Mouse (Mus musculus): ENCODE measurements around the gene Zfp981.
"Not testable (repeated sequence)": the region's sequence is repeated elsewhere in the genome, so short reads cannot be mapped to it uniquely, and the experiment has no call there.

The Zfp981 gene

DNA sequence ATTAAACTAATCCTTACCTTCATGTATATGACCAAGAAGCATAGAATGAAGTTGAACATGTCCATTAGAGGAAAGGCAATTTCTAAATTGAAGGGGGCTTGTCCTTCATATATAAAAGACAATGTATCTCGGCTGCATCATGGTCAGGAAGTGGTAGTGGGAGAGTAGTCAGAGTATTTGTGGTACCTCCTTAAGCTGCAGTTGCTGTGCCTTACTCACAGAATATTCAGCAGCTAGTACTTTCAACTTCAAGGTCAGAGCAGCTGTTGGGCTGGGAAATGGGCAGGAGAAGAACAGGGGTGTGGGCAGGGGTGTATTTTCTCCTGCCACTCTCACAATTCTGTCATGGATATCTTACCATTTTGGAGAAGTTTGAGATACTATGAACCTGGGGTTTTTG, 15.1 kb upstream of the Zfp981 start:
- DNase-seq: not testable (repeated sequence)

DNA sequence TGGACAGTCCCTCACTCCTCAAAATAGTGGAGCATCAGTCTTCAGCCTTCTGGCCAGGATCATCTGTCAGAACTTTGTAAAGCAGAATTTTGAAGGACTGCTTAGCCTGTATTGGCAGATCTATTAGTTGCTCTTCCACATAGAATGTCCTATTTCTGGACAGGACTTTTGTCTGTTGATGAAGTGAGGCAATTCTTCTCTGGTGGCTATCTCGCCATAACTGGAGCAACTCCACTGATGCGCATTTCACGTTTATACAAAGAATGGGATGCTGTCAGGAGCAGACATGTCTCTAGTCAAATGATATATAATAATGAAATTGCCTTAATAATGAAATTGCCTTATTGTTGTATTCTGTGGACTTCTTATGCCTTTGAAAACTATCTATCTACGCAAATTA, 12.6 kb upstream of the Zfp981 start:
- DNase-seq: not testable (repeated sequence)

DNA sequence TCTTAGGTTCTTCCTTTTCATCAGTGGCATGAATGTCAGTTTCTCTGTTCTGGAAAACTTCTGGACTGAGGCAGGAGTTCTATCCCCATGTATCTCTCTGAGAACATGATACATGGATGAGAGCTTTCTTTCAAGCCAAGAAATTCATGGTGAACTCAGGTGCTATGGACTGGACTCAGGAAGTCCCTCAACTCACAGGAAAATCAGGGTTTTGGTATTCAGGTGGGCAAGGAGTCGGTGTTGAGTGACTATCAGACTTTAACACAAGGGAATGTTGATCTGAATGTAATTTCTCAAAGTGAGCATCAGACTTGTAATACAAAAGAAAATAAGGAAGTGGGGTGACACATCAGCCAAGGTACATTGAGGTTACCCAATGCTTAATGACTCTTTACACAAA, 9.8 kb upstream of the Zfp981 start:
- not testable (repeated sequence) for DNase-seq

DNA sequence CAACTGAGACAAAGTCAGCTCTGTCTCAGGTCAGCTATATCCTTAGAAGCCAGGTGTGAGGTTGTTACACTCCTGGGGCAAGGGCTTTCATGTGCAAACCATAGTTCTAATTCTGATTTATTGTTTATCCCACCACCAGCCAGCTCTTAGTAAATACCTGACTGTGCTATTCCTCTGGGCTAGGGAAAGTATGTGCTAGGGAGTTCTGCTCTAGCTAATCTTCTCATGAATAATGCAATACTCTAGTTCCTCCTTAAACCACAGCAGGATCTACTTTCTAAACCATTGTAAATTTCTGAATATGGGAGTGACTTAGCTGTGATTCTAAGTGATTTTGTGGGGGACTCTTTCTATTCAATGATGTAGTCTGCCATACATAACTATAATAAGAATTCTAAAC, 9.4 kb upstream of the Zfp981 start:
- DNase-seq: no peak

DNA sequence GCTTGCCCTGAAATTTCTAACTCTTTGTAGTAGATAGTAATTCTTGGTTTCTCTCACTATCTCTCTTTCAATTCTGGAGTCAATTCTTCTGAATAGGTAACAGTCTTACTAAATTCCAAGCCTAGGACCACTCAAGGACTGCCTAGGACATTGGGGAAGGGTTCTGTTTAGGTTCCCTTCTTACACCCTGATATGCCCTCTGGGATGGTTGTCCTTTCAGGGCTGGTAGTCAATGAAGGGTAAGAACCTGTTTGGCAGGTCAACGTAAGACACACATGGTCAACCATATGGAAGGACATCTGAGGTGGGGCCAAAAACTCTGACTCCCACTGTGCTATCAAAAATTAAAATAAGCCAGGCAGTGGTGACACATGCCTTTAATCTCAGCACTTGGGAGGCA, 9.0 kb upstream of the Zfp981 start:
- no peak for DNase-seq

DNA sequence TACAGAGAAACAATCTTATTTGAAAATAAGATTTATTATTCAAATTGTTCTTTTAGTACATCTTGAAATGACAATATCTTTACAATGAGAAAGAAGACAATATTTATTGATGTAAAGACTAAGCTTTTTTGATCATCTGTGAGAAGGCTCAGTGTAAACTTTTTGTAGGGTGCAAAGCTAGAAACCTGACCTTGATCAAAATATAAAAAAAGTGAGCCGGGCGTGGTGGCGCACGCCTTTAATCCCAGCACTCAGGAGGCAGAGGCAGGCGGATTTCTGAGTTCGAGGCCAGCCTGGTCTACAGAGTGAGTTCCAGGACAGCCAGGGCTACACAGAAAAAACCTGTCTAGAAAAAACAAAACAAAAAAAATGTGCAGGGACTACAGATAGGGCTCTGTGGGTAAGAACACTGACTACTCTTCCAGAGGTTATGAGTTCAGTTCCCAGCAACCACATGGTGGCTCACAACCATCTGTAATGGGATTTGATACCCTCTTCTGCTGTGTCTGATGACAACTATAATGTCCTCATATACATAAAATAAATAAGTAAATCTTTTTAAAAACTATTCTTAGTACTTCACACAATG, 8.4 kb upstream of the Zfp981 start:
- not testable (repeated sequence) for DNase-seq

DNA sequence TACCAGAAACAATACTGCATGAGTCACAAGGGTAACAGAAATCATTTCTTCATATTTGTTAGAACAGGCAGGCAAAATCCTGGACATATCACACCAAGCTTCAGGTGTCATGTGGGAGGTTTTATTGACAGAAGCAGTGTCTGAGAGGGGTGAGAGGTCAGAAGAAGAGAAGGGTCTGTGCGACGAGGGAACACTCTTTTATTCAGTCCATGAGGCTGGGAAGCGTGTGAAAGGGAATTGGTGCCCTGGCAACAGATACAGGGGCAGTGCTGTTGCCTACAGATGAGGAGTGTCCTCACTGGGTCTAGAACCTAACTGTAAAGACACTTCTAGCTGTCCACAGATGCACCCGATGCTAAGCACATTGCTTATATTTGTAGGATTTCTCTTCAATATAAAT, 6.8 kb upstream of the Zfp981 start:
- DNase-seq: no peak

DNA sequence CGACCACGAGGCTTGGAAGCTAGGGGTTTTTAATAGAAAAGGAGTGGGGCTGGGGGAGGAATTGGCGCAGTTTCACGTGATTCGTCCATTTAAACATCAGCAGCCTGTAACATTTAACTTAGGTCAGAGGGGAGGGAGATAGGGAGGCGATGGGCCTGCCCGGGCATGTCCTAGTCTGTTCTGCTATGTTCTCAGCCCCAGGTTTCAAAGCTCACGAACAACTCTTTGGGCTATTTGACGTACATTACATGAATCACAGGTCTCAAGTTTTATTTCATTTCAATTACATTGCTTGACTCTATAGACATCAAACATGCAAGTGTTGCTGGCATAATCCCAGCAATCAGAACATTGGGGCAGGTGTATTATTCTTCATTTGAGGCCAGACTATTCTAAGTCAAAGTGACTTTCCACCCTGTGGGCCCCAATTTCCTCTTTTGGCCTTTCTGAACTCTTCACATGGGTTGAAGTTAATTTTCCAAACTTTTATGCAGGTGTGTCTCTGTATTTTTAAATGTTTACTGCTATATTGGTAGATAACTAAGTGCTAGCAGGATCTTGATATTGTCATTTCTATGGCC, 4.0 kb upstream of the Zfp981 start:
- not testable (repeated sequence) for DNase-seq

DNA sequence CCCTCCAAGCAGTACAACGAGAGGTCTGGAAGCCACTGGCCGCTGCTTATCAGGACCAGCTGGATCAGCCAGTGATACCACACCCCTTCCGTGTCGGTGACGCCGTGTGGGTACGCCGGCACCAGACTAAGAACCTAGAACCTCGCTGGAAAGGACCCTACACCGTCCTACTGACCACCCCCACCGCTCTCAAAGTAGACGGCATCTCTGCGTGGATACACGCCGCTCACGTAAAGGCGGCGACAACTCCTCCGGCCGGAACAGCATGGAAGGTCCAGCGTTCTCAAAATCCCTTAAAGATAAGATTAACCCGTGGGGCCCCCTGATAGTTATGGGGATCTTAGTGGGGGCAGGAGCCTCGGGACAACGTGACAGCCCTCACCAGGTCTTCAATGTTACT, 7.2 kb downstream of the Zfp981 start:
- not testable (repeated sequence) for DNase-seq

DNA sequence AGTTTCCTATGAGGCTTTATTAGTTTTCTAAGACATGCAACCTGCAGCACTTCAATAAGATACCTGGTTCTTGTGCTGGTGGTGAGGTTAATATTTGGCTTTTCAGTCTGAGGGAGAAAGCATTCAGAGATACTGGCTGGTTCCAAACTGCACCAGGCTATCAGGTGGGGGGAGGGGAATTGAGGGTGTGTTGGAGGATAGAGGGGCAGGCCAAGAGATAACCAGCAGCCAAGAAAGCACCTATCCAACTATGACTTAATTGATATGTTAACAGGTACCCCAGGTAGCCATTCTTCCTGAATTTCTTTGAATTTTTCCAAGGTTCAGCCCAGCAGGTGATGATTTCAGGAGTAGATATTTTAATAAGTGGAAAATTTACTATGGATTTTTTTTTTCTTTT, 10.0 kb downstream of the Zfp981 start:
- DNase-seq: not testable (repeated sequence)

DNA sequence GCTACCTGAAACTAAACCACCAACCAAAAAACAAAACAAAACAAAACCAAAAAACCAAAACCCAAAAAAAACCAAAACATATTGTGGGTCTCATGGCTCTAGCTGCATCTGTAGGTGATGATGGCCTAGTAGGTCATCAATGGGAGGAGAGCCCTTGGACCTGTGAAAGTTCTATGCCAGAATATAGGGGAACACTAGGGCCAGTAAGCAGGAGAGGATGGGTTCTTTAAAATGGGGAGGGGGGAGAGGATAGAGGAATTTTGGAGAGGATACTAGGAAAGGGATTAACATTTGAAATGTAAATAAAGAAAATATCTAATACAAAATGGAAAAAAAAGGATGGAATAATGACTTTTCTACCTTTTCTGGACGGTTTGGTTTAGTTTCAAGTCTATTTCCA, 14.6 kb downstream of the Zfp981 start:
- DNase-seq: no peak

DNA sequence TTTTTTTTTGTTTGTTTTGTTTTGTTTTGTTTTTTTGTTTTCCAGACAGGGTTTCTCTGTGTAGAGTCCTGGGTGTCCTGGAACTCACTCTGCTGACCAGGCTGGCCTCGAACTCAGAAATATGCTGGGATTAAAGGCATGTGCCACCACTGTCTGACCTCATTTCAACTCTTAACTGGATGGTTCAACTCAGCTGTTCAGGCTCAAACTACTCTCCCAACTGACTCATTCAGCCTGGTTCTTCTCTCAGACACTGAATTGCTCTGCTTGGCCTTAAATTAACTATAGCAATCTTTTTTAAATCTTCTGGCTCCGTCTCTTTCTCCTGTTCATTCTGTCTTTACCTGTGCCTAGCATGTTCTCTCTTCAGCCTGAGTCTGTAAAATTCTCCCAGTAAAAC, 15.3 kb downstream of the Zfp981 start:
- DNase-seq: not testable (repeated sequence)

DNA sequence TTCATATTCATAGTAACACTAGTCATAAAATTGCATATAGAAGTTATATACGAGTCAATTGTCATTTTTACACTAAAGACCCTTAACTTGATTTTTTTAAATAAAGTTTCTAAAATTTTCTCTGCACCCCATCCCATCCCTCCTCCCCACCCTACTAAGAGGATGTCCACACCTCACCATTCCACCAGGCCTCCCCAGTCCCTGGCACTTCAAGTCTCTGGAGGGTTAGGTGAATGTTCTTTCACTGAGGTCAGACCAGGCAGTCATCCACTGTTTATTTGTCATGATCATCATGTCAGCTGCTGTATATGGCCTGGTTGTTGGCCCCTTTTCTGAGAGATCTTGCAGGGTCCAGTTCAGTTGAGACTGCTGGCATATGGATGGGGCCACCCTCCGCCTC, 18.9 kb downstream of the Zfp981 start:
- no peak for DNase-seq

DNA sequence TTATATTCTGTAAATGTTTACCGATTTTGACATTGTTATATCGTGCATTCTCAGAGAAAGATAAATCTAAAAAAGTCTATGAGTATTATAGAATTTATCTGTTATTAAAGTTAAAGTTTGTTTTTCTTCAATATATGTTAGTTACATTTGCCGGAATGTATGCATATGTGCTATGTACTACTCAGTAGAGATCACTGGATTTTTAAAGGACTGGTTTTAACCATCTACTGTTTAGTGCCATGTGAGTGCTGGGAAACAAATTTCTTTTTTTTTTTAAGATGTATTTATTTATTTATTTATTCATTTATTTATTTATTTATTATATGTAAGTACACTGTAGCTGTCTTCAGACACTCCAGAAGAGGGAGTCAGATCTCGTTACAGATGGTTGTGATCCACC, 32.7 kb downstream of the Zfp981 start:
- DNase-seq: no peak

DNA sequence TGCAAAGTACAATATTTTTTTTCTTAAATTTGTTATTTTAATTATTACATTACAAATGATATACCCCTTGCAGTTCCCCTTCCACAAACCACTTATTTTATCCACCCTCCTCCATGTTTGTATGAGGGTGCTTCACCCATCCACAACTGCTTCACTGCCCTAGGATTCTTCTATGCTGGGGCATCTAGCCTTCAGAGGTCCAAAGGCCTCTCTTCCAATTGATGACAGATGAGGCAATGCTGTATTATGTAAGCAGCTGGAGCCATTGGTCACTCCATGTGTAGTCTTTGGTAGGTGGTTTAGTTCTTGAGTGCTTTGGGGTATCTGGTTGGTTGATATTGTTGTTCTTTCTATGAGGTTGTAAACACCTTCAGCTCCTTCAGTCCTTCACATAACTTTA, 34.1 kb downstream of the Zfp981 start:
- DNase-seq: no peak

DNA sequence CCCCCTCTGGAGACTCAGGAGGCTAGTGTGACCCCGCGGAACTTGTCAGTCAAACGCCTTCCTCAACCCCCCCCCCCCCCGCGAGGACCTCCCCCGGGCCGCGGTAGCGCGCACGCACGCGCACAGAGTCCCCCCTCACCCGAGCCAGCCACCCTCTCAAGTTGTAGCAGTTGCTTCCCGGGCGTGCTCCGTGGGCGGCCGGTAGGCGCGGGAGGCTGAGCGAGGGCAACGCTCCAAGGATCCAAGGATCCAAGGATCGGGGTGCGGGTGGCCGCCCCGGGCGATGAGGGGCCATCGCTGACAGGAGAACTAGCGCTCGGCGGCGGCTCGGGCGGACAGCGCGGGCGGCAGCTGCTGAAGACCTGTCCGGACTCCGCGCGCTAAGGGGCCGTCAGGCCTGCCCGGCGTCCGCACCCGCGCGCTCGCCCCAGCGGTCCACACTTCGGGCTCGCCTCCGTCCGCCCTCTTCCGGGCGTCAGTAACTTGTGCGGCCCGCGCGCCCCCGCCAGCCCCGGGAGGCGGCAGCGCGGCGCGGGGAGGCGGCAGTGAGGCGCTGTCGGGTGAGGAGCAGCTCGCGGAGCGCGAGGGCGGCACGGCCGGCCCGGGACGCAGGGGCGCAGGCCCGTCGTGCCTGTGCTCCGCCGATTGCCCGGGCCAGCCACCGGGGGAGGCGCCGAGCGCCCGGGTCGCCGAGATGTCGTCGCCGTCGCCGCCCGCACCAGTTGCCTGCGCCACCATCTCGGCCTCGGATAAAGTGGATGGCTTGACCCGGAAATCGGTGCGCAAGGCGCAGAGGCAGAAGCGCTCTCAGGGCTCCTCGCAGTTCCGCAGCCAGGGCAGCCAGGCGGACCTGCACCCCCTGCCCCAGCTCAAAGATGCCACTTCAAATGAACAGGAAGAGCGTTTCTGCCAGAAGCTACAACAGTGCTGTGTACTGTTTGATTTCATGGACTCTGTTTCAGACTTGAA, 78.4 kb downstream of the Zfp981 start:
- DNase-seq: not testable (repeated sequence)

Measured in B cell, adult 2 months (primary cell).